Mouse (Mus musculus) forebrain, embryonic 13.5 days (tissue): ENCODE results near the gene Sept8. TPM values are rescaled to one million over a fixed set of nuclear protein-coding genes. Genes with fewer than 3 reads are reported as not detected.
"Not testable (repeated sequence)": the region's sequence is repeated elsewhere in the genome, so short reads cannot be mapped to it uniquely, and the experiment has no call there.

Experiments
- ATAC-seq: fragments of 200-750 bp; cut with Nextera tagmentation; 2 replicates; pipeline ENCODE4 v1.8.0; 2017
- H3K27ac ChIP-seq: fragments of 300-500 bp; sonication (generic); 2 replicates; pipeline ENCODE4 v1.5.1; 2015; ENCODE audit warnings: inconsistent platforms, mild to moderate bottlenecking, moderate library complexity
- H3K27me3 ChIP-seq: fragments of 300-500 bp; sonication (generic); 2 replicates; pipeline ENCODE4 v1.6.1; 2015; ENCODE audit warnings: mild to moderate bottlenecking, inconsistent platforms
- H3K36me3 ChIP-seq: fragments of 300-500 bp; sonication (generic); 2 replicates; pipeline ENCODE4 v1.6.1; 2015; ENCODE audit warnings: mild to moderate bottlenecking, inconsistent platforms; ENCODE audit not compliant: poor library complexity, severe bottlenecking
- H3K4me1 ChIP-seq: fragments of 300-500 bp; sonication (generic); 2 replicates; pipeline ENCODE4 v1.6.1; 2015; ENCODE audit warnings: inconsistent platforms
- H3K4me2 ChIP-seq: fragments of 300-500 bp; sonication (generic); 2 replicates; pipeline ENCODE4 v1.6.1; 2015; ENCODE audit warnings: inconsistent platforms, mild to moderate bottlenecking, moderate library complexity
- H3K4me3 ChIP-seq: fragments of 300-500 bp; sonication (generic); 2 replicates; pipeline ENCODE4 v1.5.1; 2015; ENCODE audit warnings: mild to moderate bottlenecking, inconsistent platforms
- H3K9ac ChIP-seq: fragments of 300-500 bp; sonication (generic); 2 replicates; pipeline ENCODE4 v1.6.1; 2015; ENCODE audit warnings: mild to moderate bottlenecking, inconsistent platforms
- H3K9me3 ChIP-seq: fragments of 300-500 bp; sonication (generic); replicated peaks from 2 replicates; pipeline ENCODE4 v1.6.1; 2016; ENCODE audit warnings: inconsistent platforms
- WGBS: fragments of 180-500 bp; shearing (Covaris S2); methylation state at CpG from one replicate; pipeline ENCODE4 v1.1.7; 2015; 5-methylcytosine and 5-hydroxymethylcytosine counted together
- polyA plus RNA-seq: library from polyadenylated mRNA; unstranded; fragments of >200 nt; fragmentation: Nextera tagmentation; extraction: Ambion mirVana; gene quantifications from 2 replicates; pipeline ENCODE4 v1.2.1, GENCODE M21; 2015

Gene Sept8
- polyA plus RNA-seq, 1 experiment from 2014 or later: 17.9 TPM

DNA sequence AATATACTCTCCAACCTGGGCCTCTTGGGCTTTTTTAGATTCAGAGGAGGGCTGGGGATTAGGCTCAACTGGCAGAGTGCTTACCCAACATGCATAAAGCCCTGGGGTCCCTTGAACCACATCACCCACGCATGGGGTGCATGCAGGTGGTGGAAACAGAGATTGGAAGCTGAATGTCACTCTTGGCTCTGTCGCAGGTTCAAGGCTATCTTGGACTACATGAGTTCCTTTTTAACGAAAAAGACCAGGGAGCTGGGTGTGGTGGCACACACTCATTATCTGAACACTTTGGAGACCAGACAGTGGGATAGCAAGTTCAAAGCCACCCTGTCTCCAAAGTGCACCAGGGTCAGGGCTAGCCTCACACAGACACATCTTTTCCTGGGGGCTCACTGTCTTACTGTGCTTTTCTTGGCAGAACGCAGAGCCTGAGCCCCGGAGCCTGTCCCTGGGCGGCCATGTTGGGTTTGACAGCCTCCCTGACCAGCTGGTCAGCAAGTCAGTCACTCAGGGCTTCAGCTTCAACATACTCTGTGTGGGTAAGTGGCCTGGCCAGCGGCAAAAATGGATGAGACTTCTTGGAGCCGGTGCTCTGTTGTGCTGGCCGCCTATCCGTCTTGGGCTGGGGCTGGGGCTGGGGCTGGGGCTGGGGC is 12.6 kb downstream of the Sept8 start:
- no peak overlapping the region for H3K27ac ChIP-seq
- WGBS: 92% methylated on average over 10 of the region's 10 CpGs
- H3K9ac ChIP-seq: no peak overlapping the region
- no peaks in the 10 kb centered on the region for H3K9me3 ChIP-seq
- peaks cover 37% of the 10 kb centered on the region for H3K36me3 ChIP-seq
- no peak for ATAC-seq
- no peaks in the 10 kb centered on the region for H3K27me3 ChIP-seq
- no peak overlapping the region for H3K4me2 ChIP-seq
- H3K4me3 ChIP-seq: no peak overlapping the region
- H3K4me1 ChIP-seq: peaks cover 12% of the 10 kb centered on the region; the same call in 1 of the 2 replicates

DNA sequence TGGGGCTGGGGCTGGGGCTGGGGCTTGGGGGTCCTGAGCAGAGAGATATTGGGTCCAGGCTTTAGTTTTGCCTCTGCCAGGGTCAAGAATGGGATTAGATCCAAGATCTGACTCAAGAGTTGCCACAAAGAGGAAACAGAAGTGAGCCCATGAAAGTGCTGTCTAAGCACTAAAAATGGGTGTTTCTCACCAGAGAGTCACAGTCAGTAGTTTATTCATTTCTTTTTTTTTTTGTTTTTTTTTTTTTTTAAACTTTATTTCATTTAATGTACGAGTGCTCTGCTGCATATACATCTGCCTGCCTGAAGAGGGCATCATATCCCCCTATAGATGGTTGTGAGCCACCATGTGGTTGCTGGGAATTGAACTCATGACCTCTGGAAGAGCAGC is 13.2 kb downstream of the Sept8 start:
- H3K27me3 ChIP-seq: no peaks in the 10 kb centered on the region
- H3K27ac ChIP-seq: no peak overlapping the region
- 96% methylated on average over 1 of the region's 1 CpGs for WGBS
- H3K9me3 ChIP-seq: no peaks in the 10 kb centered on the region
- no peak for ATAC-seq
- H3K9ac ChIP-seq: no peak overlapping the region
- no peak overlapping the region for H3K4me2 ChIP-seq
- H3K36me3 ChIP-seq: peaks cover 43% of the 10 kb centered on the region
- no peak overlapping the region for H3K4me3 ChIP-seq
- H3K4me1 ChIP-seq: peaks cover 12% of the 10 kb centered on the region; the same call in 1 of the 2 replicates

- Histone ChIP-seq H3K4me1 (no peaks in the 10 kb centered on the region), H3K27ac (no peak overlapping the region), H3K9ac (no peak overlapping the region), H3K36me3 (peaks cover 61% of the 10 kb centered on the region), H3K27me3 (no peaks in the 10 kb centered on the region), H3K9me3 (no peaks in the 10 kb centered on the region), H3K4me2 (no peak overlapping the region), H3K4me3 (no peak overlapping the region)
- 77% methylated on average over 15 of the region's 15 CpGs for WGBS
- ATAC-seq: no peak
These were observed 20.0 kb downstream of the Sept8 start for GRCm38 (mm10) chr11:53539002-53539491.

- 88% methylated on average over 3 of the region's 3 CpGs for WGBS
- Histone ChIP-seq H3K27me3 (no peaks in the 10 kb centered on the region), H3K4me2 (no peak overlapping the region), H3K9ac (no peak overlapping the region), H3K9me3 (no peaks in the 10 kb centered on the region), H3K4me1 (no peaks in the 10 kb centered on the region), H3K27ac (no peak overlapping the region), H3K36me3 (peaks cover 47% of the 10 kb centered on the region), H3K4me3 (no peak overlapping the region)
- ATAC-seq: no peak
These were observed 21.3 kb downstream of the Sept8 start for GRCm38 (mm10) chr11:53540394-53540793.

GRCm38 (mm10) chr11:53541222-53541621 is 22.2 kb downstream of the Sept8 start:
- no peak for ATAC-seq
- Histone ChIP-seq H3K4me1 (peaks cover 2% of the 10 kb centered on the region; the same call in 1 of the 2 replicates), H3K4me3 (no peak overlapping the region), H3K36me3 (peaks cover 39% of the 10 kb centered on the region), H3K9ac (no peak overlapping the region), H3K27ac (no peak overlapping the region), H3K9me3 (no peaks in the 10 kb centered on the region), H3K4me2 (no peak overlapping the region), H3K27me3 (no peaks in the 10 kb centered on the region)
- 85% methylated on average over 11 of the region's 11 CpGs for WGBS

- no peak for ATAC-seq
- Histone ChIP-seq H3K9me3 (no peaks in the 10 kb centered on the region), H3K27me3 (no peaks in the 10 kb centered on the region), H3K4me1 (peaks cover 6% of the 10 kb centered on the region; the same call in 1 of the 2 replicates), H3K36me3 (peaks cover 22% of the 10 kb centered on the region), H3K9ac (no peak overlapping the region), H3K4me3 (no peak overlapping the region), H3K27ac (no peak overlapping the region), H3K4me2 (no peak overlapping the region)
- 84% methylated on average over 7 of the region's 7 CpGs for WGBS
These were observed 24.0 kb downstream of the Sept8 start for GRCm38 (mm10) chr11:53543021-53543420.

- 60% methylated on average over 6 of the region's 6 CpGs for WGBS
These were observed 27.2 kb downstream of the Sept8 start for GRCm38 (mm10) chr11:53546271-53546670.

GRCm38 (mm10) chr11:53547566-53547965 is 28.5 kb downstream of the Sept8 start:
- Histone ChIP-seq H3K4me2 (no peak overlapping the region), H3K27me3 (no peaks in the 10 kb centered on the region), H3K4me3 (no peak overlapping the region), H3K36me3 (no peaks in the 10 kb centered on the region), H3K27ac (no peak overlapping the region), H3K4me1 (peaks cover 6% of the 10 kb centered on the region; the same call in 1 of the 2 replicates), H3K9me3 (no peaks in the 10 kb centered on the region), H3K9ac (no peak overlapping the region)
- ATAC-seq: no peak
- 90% methylated on average over 6 of the region's 6 CpGs for WGBS

More at GRCm38 (mm10) chr11:53546271-53546670, 27.2 kb downstream of the Sept8 start:
- no peak for ATAC-seq
- Histone ChIP-seq H3K27me3 (no peaks in the 10 kb centered on the region), H3K9ac (no peak overlapping the region), H3K4me2 (no peak overlapping the region), H3K4me3 (no peak overlapping the region), H3K36me3 (peaks cover 8% of the 10 kb centered on the region), H3K4me1 (peaks cover 6% of the 10 kb centered on the region; the same call in 1 of the 2 replicates), H3K9me3 (no peaks in the 10 kb centered on the region), H3K27ac (no peak overlapping the region)

GRCm38 (mm10) chr11:53548036-53548605 is 29.1 kb downstream of the Sept8 start:
- Histone ChIP-seq H3K9me3 (no peaks in the 10 kb centered on the region), H3K4me3 (no peak overlapping the region), H3K27ac (no peak overlapping the region), H3K36me3 (no peaks in the 10 kb centered on the region), H3K4me1 (peaks cover 6% of the 10 kb centered on the region; the same call in 1 of the 2 replicates), H3K27me3 (no peaks in the 10 kb centered on the region), H3K9ac (no peak overlapping the region), H3K4me2 (no peak overlapping the region)
- ATAC-seq: no peak
- 89% methylated on average over 19 of the region's 19 CpGs for WGBS

- no peaks in the 10 kb centered on the region for H3K36me3 ChIP-seq
- H3K9ac ChIP-seq: no peak overlapping the region
- WGBS: 79% methylated on average over 1 of the region's 1 CpGs
- no peak overlapping the region for H3K27ac ChIP-seq
- H3K27me3 ChIP-seq: no peaks in the 10 kb centered on the region
- no peak for ATAC-seq
- no peaks in the 10 kb centered on the region for H3K9me3 ChIP-seq
- H3K4me3 ChIP-seq: no peak overlapping the region
- H3K4me2 ChIP-seq: no peak overlapping the region
- H3K4me1 ChIP-seq: peaks cover 6% of the 10 kb centered on the region; the same call in 1 of the 2 replicates
These were observed 31.7 kb downstream of the Sept8 start for GRCm38 (mm10) chr11:53550714-53551113.

DNA sequence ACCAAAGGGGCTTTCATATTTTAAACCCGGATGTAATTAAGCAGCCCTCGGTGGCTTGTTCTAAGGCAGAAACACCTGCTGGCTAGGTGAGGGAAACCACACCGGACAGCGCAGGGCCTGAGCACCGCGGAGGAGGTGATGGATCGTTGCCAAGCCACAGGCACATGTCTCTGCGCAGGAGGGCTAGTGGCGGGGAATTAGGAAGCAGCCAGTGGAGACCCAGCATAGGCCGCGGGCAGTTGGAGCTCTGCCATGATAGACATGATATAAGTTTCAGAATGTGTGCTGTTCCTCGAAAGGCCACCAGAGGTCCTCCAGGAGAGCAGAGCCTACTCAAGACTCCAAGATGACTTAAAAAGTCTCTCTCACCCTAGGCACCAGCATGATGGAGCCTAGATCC is 32.7 kb downstream of the Sept8 start:
- H3K4me3 ChIP-seq: no peak overlapping the region
- WGBS: 70% methylated on average over 12 of the region's 12 CpGs
- ATAC-seq: no peak
- no peaks in the 10 kb centered on the region for H3K9me3 ChIP-seq
- no peak overlapping the region for H3K27ac ChIP-seq
- no peak overlapping the region for H3K4me2 ChIP-seq
- H3K27me3 ChIP-seq: no peaks in the 10 kb centered on the region
- H3K36me3 ChIP-seq: no peaks in the 10 kb centered on the region
- no peaks in the 10 kb centered on the region for H3K4me1 ChIP-seq
- no peak overlapping the region for H3K9ac ChIP-seq

GRCm38 (mm10) chr11:53556529-53556928 is 37.5 kb downstream of the Sept8 start:
- H3K4me3 ChIP-seq, H3K27me3 ChIP-seq, H3K4me2 ChIP-seq, H3K9ac ChIP-seq, H3K36me3 ChIP-seq, H3K9me3 ChIP-seq, H3K4me1 ChIP-seq, H3K27ac ChIP-seq, ATAC-seq: not testable (repeated sequence)
- 91% methylated on average over 7 of the region's 20 CpGs for WGBS
